Mouse (Mus musculus) CH12F3 (cell line): ENCODE results near the gene Arid5b.

Source experiments
- in situ Hi-C: fragments of 300-500 bp; cut with MboI; formaldehyde crosslinking; loops from 2 replicates; pipeline ENCODE4 v1.14.3; 2020; ENCODE audit warnings: low sequenced_read_pairs

Arid5b gene

DNA sequence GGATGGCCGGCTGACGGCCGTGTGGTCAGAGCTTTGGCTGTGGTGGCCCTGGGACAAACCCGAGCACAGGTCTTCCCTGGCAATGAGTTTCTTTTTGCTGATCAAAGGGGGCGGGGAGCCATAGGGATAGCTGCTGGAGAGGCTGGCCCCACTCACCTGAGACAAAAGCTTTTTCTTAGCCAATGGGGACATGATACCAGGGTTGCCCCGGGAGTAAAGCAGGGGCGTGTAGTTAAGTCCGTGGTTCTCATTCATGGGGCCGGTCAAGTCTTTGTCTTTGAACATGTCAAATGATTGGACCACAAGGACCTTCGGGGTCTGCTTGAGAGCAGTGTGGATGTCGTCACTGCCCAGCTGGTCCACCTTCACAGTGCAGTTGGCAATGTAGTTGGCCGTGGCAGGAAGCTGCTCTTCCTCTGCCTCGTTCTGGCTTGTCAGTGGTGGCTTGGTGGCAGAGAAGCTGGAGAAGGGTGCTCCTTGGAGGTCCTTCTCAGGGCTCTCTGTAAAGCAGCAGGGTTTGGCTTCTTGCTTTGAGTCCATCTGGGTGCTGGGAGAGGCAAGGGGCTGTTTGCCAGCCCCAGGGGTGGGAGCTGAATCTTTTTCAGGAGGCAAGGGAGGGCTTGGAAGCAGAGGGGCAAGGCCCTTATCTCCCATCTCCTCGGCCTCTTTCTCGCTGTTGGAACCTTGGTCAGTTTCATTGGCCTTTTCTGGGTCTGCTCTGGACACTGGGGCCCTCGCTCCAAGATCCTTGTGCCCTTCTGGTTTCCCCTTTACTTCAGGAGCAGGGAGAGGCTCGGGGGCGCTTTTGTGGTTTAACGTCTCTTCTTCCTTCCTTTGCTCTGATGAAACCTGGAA lies 180.5 kb downstream of the Arid5b start:
- in situ Hi-C loops, result no loop called here

DNA sequence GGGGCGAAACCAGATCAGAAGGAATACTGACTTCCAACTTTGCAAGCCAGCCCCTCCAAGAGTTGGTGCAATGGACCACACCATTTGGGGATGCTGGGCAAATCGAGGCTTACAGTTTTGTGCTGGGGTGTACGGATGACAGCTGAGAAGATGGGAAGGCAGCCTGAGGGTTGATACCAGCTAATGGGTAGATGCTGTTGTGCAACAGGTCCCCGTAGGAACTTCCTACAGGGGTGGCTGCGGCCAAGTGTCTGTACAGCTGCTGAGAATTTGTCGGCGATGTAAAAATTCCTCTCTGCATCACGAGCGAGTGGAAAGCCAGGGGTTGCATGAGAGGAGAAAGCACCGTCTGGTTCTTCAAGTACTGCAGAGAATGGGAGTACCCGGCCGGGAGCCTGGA lies 182.1 kb downstream of the Arid5b start:
- in situ Hi-C loops, result no loop called here

DNA sequence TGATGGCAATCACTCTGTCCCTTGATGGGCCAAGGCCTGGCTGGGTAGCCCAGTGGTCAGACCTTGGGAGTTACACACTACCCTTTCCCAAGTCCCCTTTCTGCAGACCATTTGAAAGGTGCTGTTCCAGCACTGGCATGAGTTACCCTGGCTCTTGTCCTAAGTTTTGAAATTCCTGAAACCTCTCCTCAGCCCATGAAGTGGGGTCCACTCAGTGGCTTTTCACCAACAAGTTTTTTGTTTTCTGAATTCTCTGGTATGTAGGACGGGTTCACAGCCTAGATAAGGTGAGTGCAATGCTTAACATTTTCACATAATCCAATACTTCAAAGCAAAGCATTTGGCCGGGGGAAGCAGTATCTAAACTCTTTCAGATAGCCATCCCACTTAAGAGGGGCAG lies 183.4 kb downstream of the Arid5b start:
- in situ Hi-C loops, result no loop called here

DNA sequence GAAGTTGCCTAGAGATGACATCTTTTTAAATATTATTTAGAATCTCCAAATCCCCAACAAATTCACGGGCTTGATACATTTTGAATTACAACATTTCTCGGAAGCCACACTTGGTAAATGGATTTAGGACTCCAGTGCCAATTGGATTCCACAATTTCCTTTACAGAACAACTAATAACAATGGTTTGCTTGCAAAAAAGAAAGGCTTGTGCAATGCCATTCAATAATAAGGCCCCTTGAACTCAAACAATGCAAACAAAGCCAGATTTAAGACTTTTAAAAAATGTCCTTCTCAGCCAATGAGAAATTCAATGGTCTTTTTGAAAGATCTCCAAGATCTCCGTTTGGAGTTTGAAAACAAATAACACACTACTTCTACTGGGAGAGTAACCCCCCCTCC lies 185.0 kb downstream of the Arid5b start:
- in situ Hi-C loops, result no loop called here

DNA sequence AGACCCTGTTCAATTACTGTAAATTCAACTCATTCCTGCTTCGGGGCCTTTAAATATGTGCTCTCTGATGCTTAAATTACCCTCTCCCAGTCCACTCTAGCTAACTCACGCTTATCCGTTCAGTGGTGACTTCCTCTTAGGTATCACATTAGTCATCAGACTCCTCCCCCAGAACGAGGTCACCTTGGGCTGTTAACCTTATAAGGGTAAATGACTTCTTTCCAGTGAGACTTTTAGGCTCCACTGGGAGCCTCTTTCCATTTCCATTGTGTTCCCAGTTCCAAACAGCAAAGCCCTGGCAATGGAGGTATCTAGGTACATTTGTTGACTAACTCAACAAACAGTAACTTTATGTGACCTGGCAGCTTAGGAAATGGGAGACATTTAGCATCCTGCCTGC lies 186.7 kb downstream of the Arid5b start:
- in situ Hi-C loops, result no loop called here

DNA sequence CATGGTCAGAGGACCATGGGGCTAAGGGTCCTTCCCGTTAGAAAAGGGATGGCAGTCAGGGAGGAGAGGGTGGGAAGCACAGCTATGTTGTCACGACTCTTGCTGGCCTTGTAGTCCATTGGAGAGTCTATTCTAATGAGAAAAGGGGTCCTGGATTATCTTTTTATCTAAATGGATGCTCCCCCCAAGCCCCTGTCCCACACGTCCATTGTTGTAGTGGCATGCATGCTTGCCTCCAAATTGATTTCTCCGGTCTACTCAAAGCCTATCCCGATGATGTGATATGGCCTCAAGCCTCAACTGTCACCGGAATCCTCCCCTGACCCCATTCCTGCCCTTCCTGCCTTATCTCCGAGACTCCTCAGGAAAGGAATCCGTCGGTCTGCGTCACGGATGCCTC lies 187.5 kb downstream of the Arid5b start:
- in situ Hi-C loops, result no loop called here

DNA sequence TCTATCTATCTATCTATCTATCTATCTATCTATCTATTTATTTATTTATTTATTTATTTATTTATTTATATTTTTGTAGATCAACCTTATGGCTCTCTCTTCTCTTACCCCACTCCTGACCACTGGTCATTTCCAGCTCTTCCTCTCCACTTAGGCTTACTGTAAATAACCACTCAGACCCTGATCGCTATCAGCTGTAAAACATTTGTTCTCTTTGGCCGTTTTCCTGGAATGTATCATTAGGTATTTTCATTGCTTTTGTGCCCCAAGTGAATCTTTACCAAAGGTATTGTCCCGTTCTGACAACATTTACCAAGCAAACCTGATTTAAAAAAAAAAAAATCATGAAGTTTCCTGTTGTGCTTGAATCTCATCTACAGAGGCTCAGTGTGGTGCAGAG lies 188.0 kb downstream of the Arid5b start:
- in situ Hi-C loops, result no loop called here

DNA sequence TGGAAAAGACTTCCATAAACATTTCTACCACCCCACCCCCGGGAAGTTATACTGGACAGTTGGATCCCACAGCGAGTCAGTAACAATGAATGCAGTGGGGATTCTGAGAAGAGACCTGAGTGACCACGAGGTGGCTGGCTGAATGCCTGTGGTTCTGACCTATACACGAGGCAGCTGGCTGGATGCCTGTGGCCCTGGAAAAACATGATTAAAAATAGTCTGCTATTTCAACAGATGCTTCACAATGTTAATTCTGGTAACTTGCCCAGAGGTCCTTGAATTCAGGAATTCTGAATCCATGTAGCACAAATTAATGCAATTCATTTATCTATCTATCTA lies 188.4 kb downstream of the Arid5b start:
- in situ Hi-C loops, result no loop called here

DNA sequence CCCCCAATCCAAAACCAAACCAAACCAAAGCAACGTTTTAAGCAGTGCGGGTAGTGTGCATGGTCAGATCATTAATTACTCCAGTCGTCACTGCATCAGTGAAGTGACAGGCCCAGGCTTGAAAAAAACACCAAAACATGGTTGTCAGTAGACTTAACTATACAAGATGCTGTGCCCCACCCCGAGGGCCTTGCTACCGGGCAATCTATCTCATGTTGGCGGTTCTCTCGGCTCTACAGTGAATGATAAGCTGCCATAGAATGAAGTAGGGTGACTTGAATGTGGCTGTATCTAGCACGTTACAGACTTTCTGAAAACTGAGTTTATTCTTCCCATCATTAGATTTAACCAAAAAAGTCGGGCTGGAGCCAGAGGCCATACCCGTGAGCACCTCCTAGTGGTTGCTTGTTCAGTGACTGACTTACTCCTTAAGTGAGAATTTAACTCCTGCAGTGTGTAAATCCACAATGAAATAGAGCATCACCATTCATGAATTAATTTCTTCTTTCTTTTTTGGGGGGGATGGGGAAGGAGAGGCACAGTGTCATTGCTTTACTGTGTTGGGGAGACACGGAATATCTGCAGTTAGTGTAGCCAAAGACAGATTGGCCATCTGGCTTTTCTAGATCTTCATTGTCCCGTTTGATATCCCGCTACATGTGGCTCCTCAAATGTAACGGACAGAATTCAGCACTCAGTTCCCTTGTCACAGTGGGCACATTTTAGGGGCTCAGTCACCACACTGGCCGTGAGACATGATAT lies 188.9 kb downstream of the Arid5b start:
- in situ Hi-C loops, result no loop called here

DNA sequence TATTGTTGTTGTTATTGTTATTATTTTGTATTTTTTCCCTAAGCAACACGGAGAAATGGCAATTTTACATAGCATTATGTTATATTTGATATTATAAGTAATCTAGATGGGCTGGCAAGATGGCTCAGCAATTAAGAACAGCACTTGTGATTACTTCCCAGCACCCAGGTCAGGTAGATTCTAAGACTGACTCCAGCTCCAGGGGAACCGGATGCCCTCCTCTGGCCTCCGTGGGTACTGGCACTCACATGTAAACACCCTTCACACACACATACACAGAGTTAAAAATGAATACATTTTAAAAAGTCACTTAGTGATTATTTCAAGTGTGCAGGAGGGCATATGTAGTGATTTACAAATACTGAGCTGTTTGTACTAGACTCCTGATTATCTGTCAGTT lies 190.8 kb downstream of the Arid5b start:
- in situ Hi-C loops, result no loop called here

DNA sequence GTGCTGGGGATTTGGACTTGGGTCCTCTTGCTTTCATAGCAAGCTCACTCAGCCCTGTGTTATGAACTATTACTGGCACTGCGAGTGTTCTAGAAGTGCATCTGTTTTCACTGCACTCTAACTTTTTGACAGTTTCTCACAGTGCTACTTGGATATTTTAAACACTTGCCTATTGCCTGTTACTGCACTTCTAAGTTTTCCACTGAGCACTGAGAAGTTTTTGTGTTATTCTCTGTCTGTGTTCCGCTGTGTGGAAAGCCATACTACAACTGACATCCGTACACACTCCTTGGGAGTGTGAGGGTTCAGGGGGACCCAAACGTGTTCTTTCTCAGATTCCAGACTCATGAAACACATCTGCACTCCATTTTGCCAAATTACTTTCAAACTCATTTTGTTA lies 191.6 kb downstream of the Arid5b start:
- in situ Hi-C loops, result no loop called here

DNA sequence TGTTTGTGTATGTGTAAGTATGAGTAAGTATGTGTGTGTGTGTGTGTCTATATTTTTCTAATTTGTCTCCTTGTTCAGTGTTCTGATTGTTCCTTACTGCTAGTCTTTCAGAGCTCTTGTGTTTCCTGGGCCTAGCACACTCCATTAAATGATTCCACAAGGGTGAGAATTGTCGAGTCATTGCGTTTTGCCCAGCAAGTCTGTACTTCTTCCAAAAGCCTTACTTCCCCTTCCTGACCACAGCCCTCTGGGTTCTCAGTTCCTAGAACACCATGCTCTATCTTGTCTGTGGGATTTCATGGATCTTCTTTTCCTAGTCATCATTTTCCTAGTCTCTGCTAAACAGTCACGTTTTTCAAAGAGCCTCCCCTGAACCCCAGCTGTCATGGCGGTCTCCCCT lies 193.0 kb downstream of the Arid5b start:
- in situ Hi-C loops, result no loop called here

DNA sequence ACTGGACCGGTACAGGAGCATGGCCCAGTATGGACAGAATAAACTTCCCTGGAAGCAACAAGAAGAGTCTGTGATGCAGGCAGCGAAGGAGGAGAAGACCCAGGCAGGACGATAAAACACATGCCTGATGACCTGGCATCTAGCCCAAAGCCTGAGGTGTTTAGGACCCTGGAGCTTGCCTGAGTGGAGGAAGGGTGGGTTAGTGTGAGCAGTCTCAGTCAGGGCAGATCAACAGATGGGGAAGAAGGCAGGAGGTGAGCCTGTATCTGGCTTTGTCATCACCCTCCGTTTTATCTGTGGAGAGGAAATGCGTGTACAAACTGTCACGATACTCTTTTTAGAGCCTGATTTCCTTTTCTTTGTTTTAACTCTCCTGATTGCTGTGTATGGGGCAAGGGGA lies 196.8 kb downstream of the Arid5b start:
- in situ Hi-C loops, result no loop called here

DNA sequence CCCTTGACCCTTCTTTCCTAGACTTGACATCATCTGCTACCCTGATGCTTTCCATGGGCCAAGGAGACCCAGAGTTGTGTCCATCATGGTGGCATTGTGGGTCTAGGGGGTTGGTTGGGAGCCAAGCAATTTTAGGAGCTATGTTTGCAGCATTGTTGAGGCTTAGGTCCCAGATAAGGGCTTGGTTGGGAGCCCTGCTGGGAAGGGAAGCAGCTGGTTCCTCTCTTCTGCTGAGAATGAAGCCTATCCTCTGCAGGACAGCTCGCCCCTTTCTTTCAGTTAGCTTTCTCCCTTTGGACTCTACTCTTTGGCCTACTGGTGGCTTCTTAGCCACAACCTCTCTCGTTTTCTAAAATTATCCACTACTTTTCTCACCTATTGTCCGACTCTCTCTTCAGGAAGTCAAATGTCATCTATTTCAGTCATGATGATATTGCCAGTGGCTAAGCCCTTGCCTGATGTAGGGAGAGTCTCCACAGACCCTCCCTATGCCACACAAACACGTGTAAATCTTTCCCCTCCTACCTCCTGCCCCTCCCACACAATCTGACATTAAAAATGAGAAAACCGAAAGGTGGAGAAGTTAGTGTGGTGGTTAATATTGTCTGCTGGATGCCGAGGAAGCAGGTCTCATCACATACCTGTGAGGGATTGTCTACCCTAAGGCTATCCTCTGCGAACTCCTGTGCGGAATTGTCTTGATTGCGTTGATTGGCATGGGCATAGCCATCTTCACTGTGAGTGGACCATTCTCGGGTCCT lies 198.4 kb downstream of the Arid5b start:
- in situ Hi-C loops, result no loop called here

DNA sequence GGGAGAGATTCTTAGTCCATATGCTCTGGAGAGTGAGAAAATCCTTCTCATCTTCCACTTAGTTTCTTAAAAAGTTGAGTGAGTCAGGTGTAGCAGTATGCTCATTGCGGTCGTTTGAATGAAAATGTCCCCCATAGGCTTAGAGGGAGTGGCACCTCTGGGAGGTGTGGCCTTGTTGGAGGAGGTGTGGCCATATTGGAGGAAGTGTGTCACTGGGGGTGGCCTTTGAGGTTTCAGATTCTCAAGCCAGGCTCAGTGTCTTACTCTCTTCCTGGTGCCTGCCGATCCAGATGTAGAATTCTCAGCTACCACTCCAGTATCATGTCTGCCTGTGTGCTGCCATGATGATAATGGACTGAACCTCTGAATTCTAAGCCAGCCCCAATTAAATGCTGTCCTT lies 199.8 kb downstream of the Arid5b start:
- in situ Hi-C loops, result no loop called here

DNA sequence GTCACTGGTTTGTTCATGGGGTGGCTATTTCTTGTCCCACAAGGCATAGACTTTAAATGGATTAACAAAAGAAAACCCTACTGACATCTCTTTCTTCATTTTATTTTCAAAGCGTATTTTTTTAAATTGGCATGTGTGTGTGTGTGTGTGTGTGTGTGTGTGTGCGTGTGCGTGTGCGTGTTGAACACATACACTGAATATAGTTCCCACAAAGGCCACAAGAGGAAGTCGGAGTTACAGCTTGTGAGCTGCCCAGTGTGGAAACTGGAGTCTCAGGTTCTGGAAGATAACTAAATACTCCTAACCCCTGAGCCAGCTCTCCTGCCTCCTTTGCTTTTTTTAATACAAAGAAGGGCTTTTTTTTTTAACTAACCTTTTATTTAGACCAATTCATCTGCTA lies 203.4 kb downstream of the Arid5b start:
- in situ Hi-C loops, result no loop called here

DNA sequence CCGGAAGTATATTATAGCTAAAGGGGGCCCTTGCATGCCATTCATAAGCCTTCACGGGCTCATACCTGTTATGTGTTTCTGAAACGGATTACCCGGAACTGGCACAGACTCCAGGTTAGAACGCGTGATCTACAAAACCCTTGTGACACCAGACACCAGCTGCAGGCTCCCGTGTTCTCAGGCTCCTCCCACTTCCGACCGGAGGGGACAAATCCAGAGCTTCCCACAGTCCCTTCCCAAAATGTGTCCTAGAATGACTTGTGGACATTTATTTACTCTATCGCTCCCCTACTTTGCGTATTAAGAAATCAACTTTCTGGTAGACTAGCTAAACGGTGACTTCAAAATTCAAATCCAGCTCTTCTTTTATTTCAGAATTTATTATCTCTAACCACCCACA lies 204.2 kb downstream of the Arid5b start:
- in situ Hi-C loops, result no loop called here

DNA sequence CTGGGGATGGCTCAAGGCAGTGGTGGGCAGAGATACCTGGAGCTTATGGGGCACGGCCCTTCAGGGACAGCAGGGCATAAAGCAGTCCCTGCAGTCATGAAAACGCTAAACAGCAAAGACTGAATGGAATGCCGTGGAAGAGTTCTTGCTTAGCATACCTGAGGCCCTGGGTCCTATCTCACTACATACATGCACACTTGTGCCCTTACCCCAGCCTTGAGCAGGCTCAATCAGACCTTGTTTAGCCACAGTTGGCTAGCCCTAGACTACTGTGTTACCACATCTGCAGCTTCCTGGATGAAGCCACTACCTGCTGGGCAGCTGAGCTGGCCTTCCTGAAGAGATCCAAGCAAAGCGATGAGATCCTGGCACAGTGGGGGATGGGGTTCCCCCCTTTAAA lies 205.9 kb downstream of the Arid5b start:
- in situ Hi-C loops, result no loop called here

DNA sequence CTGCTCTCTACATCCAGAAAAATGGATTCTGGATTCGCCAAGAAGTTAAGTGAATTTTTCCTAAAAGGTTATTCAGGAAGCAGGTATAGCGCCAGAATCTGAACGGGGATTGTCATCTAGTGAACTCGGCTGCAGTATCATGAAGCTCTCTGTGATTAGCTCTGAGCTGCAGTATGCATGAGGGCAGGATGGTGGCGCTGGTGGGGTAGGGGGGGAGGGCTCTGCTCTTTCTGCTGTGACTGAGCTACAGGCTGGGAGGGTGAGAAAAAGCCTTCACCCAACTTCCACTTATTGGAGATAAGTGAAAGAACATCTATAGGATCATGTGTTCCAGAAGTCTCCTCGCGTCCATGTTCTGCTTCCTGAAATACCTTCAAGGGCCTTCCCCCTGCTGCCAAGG lies 207.5 kb downstream of the Arid5b start:
- in situ Hi-C loops, result no loop called here

DNA sequence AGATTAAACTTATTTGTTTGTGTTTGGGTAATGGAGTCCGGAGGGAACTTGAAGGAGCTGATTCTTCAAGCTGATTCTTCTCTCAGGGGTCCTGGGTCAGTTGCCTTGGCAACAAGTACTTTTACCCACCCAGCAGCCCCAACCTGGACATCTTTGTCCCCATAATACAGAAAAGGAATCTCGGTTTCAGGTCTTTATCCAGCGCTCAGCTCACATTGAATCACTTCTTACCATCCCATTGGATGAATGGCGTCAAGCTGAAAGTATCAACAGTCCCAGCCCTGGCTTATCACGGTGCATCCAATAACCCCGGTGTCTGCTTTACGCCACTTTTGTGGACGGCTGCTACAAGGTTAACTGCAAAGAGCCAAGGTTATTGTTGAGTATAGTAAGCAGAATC lies 210.1 kb downstream of the Arid5b start:
- in situ Hi-C loops, result no loop called here

DNA sequence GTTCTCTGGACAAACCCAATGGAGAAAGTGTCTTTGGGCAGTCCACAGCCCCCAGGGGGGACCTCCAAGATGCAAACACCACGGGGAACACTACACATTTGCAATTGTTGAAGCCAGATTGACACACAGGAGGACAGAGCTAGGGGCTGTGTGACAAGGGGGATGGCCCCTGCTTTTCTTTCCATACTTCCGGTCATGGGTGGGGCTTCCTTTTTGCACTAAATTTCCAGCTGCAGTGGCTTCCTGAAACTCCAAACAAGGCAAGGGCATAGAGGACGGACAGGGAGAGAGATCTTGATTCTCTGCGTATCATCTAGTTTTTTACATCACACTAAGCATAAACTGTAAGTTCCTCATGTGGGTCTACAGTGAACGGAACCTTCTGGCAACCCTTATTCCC lies 210.6 kb downstream of the Arid5b start:
- in situ Hi-C loops, result no loop called here

DNA sequence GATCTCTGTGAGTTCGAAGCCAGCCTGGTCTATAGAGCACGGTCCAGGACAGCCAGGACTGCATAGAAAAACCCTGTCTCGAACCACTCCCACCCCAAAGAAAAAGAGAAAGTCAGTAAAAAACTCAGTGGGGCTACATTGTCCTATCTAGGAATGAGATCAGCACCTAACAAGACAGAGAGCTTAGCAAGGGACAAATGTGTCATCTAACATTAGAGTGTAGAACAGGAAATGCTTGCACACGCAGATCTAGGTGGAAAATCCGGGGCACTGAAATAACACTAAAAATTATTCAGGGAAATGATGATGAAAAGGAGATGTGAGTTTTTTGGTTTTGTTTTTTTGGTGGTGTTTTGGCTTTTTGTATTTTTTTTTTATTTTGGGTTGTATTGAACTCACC lies 212.4 kb downstream of the Arid5b start:
- in situ Hi-C loops, result no loop called here
